In genomic region chr14:5460469-5460868, GRCm38 (mm10) we compare ENCODE assay signal across 21 mouse cellular contexts. TPM values are rescaled to one million over a fixed set of nuclear protein-coding genes. Genes with fewer than 3 reads are reported as not detected.
"Had no signal": no experiment of that assay in that cellular context is flagged by ENCODE, and none has a peak within 500 bp of the region (broad histone marks: within the 10 kb centered on the region; RNA-seq: fewer than 3 reads in every experiment).

No protein-coding gene starts in this region.

RNA-seq across cellular contexts. Expression of gene Gm3194, which starts 5.2 kb away (rescaled TPM):
- total RNA-seq: megakaryocyte-erythroid progenitor cell, adult 5-6 weeks had no signal
- polyA plus RNA-seq: liver, embryonic 12.5 days; liver, embryonic 15.5 days; small intestine, adult 2 months; stomach, embryonic 16.5 days had no signal

RNA-seq across cellular contexts. Expression of gene Gm8246, which starts 17.2 kb away (rescaled TPM):
- total RNA-seq: layer of hippocampus, adult 2 months; layer of hippocampus, postnatal 25 days; left cerebral cortex, adult 18-20 months; left cerebral cortex, postnatal 25 days; megakaryocyte progenitor cell, adult 5-6 weeks; megakaryocyte-erythroid progenitor cell, adult 5-6 weeks had no signal
- polyA plus RNA-seq: kidney, postnatal 0 days; large intestine, adult 2 months; limb, embryonic 10.5 days; limb, embryonic 13.5 days; liver, embryonic 12.5 days; liver, embryonic 15.5 days; lung, embryonic 15.5 days; midbrain, embryonic 11.5 days; midbrain, embryonic 14.5 days; neural tube, embryonic 11.5 days; small intestine, adult 2 months; spleen, adult 2 months; stomach, embryonic 16.5 days; urinary bladder, adult 2 months had no signal

RNA-seq across cellular contexts. Expression of gene Gm3187, which starts 23.5 kb away (rescaled TPM):
- total RNA-seq: layer of hippocampus, adult 2 months; layer of hippocampus, postnatal 25 days; left cerebral cortex, adult 18-20 months; left cerebral cortex, postnatal 25 days; megakaryocyte progenitor cell, adult 5-6 weeks; megakaryocyte-erythroid progenitor cell, adult 5-6 weeks had no signal
- polyA plus RNA-seq: kidney, postnatal 0 days; large intestine, adult 2 months; limb, embryonic 10.5 days; limb, embryonic 13.5 days; liver, embryonic 12.5 days; liver, embryonic 15.5 days; lung, embryonic 15.5 days; midbrain, embryonic 11.5 days; midbrain, embryonic 14.5 days; neural tube, embryonic 11.5 days; small intestine, adult 2 months; spleen, adult 2 months; stomach, embryonic 16.5 days; testis, adult 2 months; urinary bladder, adult 2 months had no signal

RNA-seq across cellular contexts. Expression of gene Gm3488, which starts 41.0 kb away (rescaled TPM):
- total RNA-seq: megakaryocyte-erythroid progenitor cell, adult 5-6 weeks had no signal
- polyA plus RNA-seq: liver, embryonic 15.5 days; small intestine, adult 2 months; spleen, adult 2 months had no signal
